Mouse (Mus musculus) hindbrain, embryonic 13.5 days (tissue): ENCODE results near the gene Fam187a. TPM values are rescaled to one million over a fixed set of nuclear protein-coding genes. Genes with fewer than 3 reads are reported as not detected.

Source experiments
- polyA plus RNA-seq: library from polyadenylated mRNA; unstranded; fragments of >200 nt; fragmentation: Nextera tagmentation; extraction: Ambion mirVana; gene quantifications from 2 replicates; pipeline ENCODE4 v1.2.1, GENCODE M21; 2015

The Fam187a gene
- polyA plus RNA-seq, 1 experiment from 2014 or later: not detected

Other genes with a start within 250 kb of the Fam187a start
- gene Meioc, start 221.5 kb upstream of the Fam187a start, polyA plus RNA-seq: 0.04 and 0.18 TPM in 2 replicates
- gene Ccdc43, start 187.4 kb upstream of the Fam187a start, polyA plus RNA-seq: 38.4 and 39.4 TPM in 2 replicates
- gene Adam11, start 123.7 kb upstream of the Fam187a start, polyA plus RNA-seq: 27.6 and 35.7 TPM in 2 replicates
- 43.8 and 44.8 TPM in 2 replicates for gene Gjc1, start 65.5 kb upstream of the Fam187a start, polyA plus RNA-seq
- 2.4 and 4.2 TPM in 2 replicates for gene Higd1b, start 49.3 kb upstream of the Fam187a start, polyA plus RNA-seq
- 149 and 151 TPM in 2 replicates for gene Eftud2, start 4.2 kb upstream of the Fam187a start, polyA plus RNA-seq
- gene Ccdc103, start 4.0 kb upstream of the Fam187a start, polyA plus RNA-seq: 2.0 TPM in 2 replicates
- gene Gfap, start 15.7 kb downstream of the Fam187a start, polyA plus RNA-seq: 0.12 and 0.18 TPM in 2 replicates
- 2.4 and 2.6 TPM in 2 replicates for gene Kif18b, start 40.0 kb downstream of the Fam187a start, polyA plus RNA-seq
- 5.2 and 5.7 TPM in 2 replicates for gene C1ql1, start 61.5 kb downstream of the Fam187a start, polyA plus RNA-seq
- 37.8 and 44.5 TPM in 2 replicates for gene Nmt1, start 143.0 kb downstream of the Fam187a start, polyA plus RNA-seq
- gene Dcakd, start 143.2 kb downstream of the Fam187a start, polyA plus RNA-seq: 164 and 165 TPM in 2 replicates
- 1.5 and 1.9 TPM in 2 replicates for gene Plcd3, start 216.5 kb downstream of the Fam187a start, polyA plus RNA-seq
- gene Acbd4, start 216.5 kb downstream of the Fam187a start, polyA plus RNA-seq: 7.3 and 9.0 TPM in 2 replicates
- gene Hexim1, start 231.1 kb downstream of the Fam187a start, polyA plus RNA-seq: 3.6 and 4.3 TPM in 2 replicates
- 21.3 and 22.3 TPM in 2 replicates for gene Hexim2, start 247.3 kb downstream of the Fam187a start, polyA plus RNA-seq